Mouse (Mus musculus): ENCODE data around the gene Foxa1. TPM values are rescaled to one million over a fixed set of nuclear protein-coding genes. Genes with fewer than 3 reads are reported as not detected.

Gene Foxa1
- 3.8 and 4.2 TPM in 2 replicates for polyA plus RNA-seq (2016; fragmentation: Nextera tagmentation; extraction: Ambion mirVana)

GRCm38 (mm10) chr12:57546415-57547201, at the start of gene Foxa1:
Gene Foxa1, minus strand, starts transcription at chr12:57546916.
- Histone ChIP-seq H3K4me1 (peaks cover 30% of the 10 kb centered on the region), H3K9ac (replicated peaks) (peak within 1 kb of the TSS; percentile 76), H3K4me3 (peak within 1 kb of the TSS; percentile 52), H3K27ac (replicated peaks) (peak within 1 kb of the TSS; percentile 77), H3K4me2 (replicated peaks) (peak within 1 kb of the TSS; percentile 79), H3K36me3 (no peaks in the 10 kb centered on the region), H3K9me3 (no peaks in the 10 kb centered on the region), H3K27me3 (peaks cover 95% of the 10 kb centered on the region)
- 0% methylated on average over 32 of the region's 32 CpGs for WGBS
- no peak; the same call in 1 of the 2 replicates for ATAC-seq (ENCODE audit: low FRiP score, low read depth)

- H3K4me3 ChIP-seq = peak overlapping the region; percentile 54
- H3K27me3 ChIP-seq = peaks cover 46% of the 10 kb centered on the region
- peak overlapping the region; percentile 82 for H3K4me2 ChIP-seq (replicated peaks)
- H3K4me1 ChIP-seq = peaks cover 6% of the 10 kb centered on the region; the same call in 1 of the 2 replicates
- 2% methylated on average over 80 of the region's 81 CpGs for WGBS
- H3K27ac ChIP-seq (replicated peaks) = no peak overlapping the region
- H3K9ac ChIP-seq (replicated peaks) = peak overlapping the region; percentile 56
- ATAC-seq (ENCODE audit: low FRiP score, low read depth) = peak; percentile 91
- H3K9me3 ChIP-seq = no peaks in the 10 kb centered on the region
- no peaks in the 10 kb centered on the region for H3K36me3 ChIP-seq
These were observed 29.4 kb upstream of the Foxa1 start for GRCm38 (mm10) chr12:57575931-57576628.

GRCm38 (mm10) chr12:57572415-57572814, 25.7 kb upstream of the Foxa1 start:
- H3K27me3 ChIP-seq = peaks cover 41% of the 10 kb centered on the region
- no peak overlapping the region for H3K9ac ChIP-seq (replicated peaks)
- no peak overlapping the region for H3K27ac ChIP-seq (replicated peaks)
- no peak overlapping the region for H3K4me3 ChIP-seq
- H3K4me2 ChIP-seq (replicated peaks) = no peak overlapping the region
- H3K36me3 ChIP-seq = no peaks in the 10 kb centered on the region
- peaks cover 6% of the 10 kb centered on the region; the same call in 1 of the 2 replicates for H3K4me1 ChIP-seq
- ATAC-seq (ENCODE audit: low FRiP score, low read depth) = no peak
- H3K9me3 ChIP-seq = no peaks in the 10 kb centered on the region

- no peak overlapping the region for H3K27ac ChIP-seq (replicated peaks)
- H3K9me3 ChIP-seq = no peaks in the 10 kb centered on the region
- no peak overlapping the region for H3K9ac ChIP-seq (replicated peaks)
- no peak overlapping the region for H3K4me3 ChIP-seq
- peaks cover 6% of the 10 kb centered on the region; the same call in 1 of the 2 replicates for H3K4me1 ChIP-seq
- ATAC-seq (ENCODE audit: low FRiP score, low read depth) = no peak
- H3K36me3 ChIP-seq = no peaks in the 10 kb centered on the region
- H3K27me3 ChIP-seq = peaks cover 38% of the 10 kb centered on the region
- WGBS = 41% methylated on average over 9 of the region's 9 CpGs
- no peak overlapping the region for H3K4me2 ChIP-seq (replicated peaks)
These were observed 25.1 kb upstream of the Foxa1 start for GRCm38 (mm10) chr12:57571773-57572172.

GRCm38 (mm10) chr12:57563909-57564308, 17.2 kb upstream of the Foxa1 start, which contains the start of gene Ttc6:
Gene Ttc6, plus strand, starts transcription at chr12:57564113.
- Histone ChIP-seq H3K4me3 (no peak within 1 kb of the TSS), H3K9ac (replicated peaks) (no peak within 1 kb of the TSS), H3K36me3 (no peaks in the 10 kb centered on the region), H3K27me3 (no peaks in the 10 kb centered on the region), H3K9me3 (no peaks in the 10 kb centered on the region), H3K27ac (replicated peaks) (no peak within 1 kb of the TSS), H3K4me1 (no peaks in the 10 kb centered on the region), H3K4me2 (replicated peaks) (no peak within 1 kb of the TSS)
- WGBS = 73% methylated on average over 6 of the region's 6 CpGs
- no peak for ATAC-seq (ENCODE audit: low FRiP score, low read depth)

- no peak for ATAC-seq (ENCODE audit: low FRiP score, low read depth)
- Histone ChIP-seq H3K4me3 (no peak overlapping the region), H3K4me2 (replicated peaks) (no peak overlapping the region), H3K9ac (replicated peaks) (no peak overlapping the region), H3K9me3 (no peaks in the 10 kb centered on the region), H3K27me3 (peaks cover 69% of the 10 kb centered on the region), H3K27ac (replicated peaks) (no peak overlapping the region), H3K36me3 (no peaks in the 10 kb centered on the region), H3K4me1 (peaks cover 3% of the 10 kb centered on the region; the same call in 1 of the 2 replicates)
- WGBS = 50% methylated on average over 3 of the region's 3 CpGs
These were observed 7.4 kb upstream of the Foxa1 start for GRCm38 (mm10) chr12:57554091-57554490.

GRCm38 (mm10) chr12:57552286-57552685, 5.6 kb upstream of the Foxa1 start:
- Histone ChIP-seq H3K27me3 (peaks cover 87% of the 10 kb centered on the region), H3K36me3 (no peaks in the 10 kb centered on the region), H3K9ac (replicated peaks) (no peak overlapping the region), H3K4me1 (peaks cover 6% of the 10 kb centered on the region; the same call in 1 of the 2 replicates), H3K4me2 (replicated peaks) (no peak overlapping the region), H3K9me3 (no peaks in the 10 kb centered on the region), H3K4me3 (no peak overlapping the region), H3K27ac (replicated peaks) (no peak overlapping the region)
- ATAC-seq (ENCODE audit: low FRiP score, low read depth) = no peak
- WGBS = 7% methylated on average over 3 of the region's 3 CpGs

GRCm38 (mm10) chr12:57550881-57551280, 4.2 kb upstream of the Foxa1 start:
- ATAC-seq (ENCODE audit: low FRiP score, low read depth) = no peak
- H3K27ac ChIP-seq (replicated peaks) = no peak overlapping the region
- H3K4me2 ChIP-seq (replicated peaks) = no peak overlapping the region
- no peaks in the 10 kb centered on the region for H3K9me3 ChIP-seq
- H3K4me3 ChIP-seq = 0 out of 2 replicates have a peak overlapping the region, but pooled peaks have one; percentile 17
- no peak overlapping the region for H3K9ac ChIP-seq (replicated peaks)
- H3K36me3 ChIP-seq = no peaks in the 10 kb centered on the region
- peaks cover 13% of the 10 kb centered on the region for H3K4me1 ChIP-seq
- WGBS = under 1% methylated on average over 8 of the region's 8 CpGs
- peaks cover 98% of the 10 kb centered on the region for H3K27me3 ChIP-seq

GRCm38 (mm10) chr12:57550181-57550808, 3.6 kb upstream of the Foxa1 start:
- Histone ChIP-seq H3K27me3 (peaks cover 97% of the 10 kb centered on the region), H3K36me3 (no peaks in the 10 kb centered on the region), H3K4me3 (peak overlapping the region; percentile 17), H3K4me1 (peaks cover 17% of the 10 kb centered on the region), H3K4me2 (replicated peaks) (peak overlapping the region; percentile 26), H3K9me3 (no peaks in the 10 kb centered on the region), H3K27ac (replicated peaks) (no peak overlapping the region), H3K9ac (replicated peaks) (no peak overlapping the region)
- ATAC-seq (ENCODE audit: low FRiP score, low read depth) = no peak
- 1% methylated on average over 31 of the region's 31 CpGs for WGBS

GRCm38 (mm10) chr12:57549667-57550160, 3.0 kb upstream of the Foxa1 start:
- Histone ChIP-seq H3K27ac (replicated peaks) (no peak overlapping the region), H3K9me3 (no peaks in the 10 kb centered on the region), H3K27me3 (peaks cover 97% of the 10 kb centered on the region), H3K9ac (replicated peaks) (no peak overlapping the region), H3K4me2 (replicated peaks) (peak overlapping the region; percentile 26), H3K4me3 (peak overlapping the region; percentile 17), H3K36me3 (no peaks in the 10 kb centered on the region), H3K4me1 (peaks cover 19% of the 10 kb centered on the region)
- WGBS = 2% methylated on average over 15 of the region's 15 CpGs
- no peak for ATAC-seq (ENCODE audit: low FRiP score, low read depth)

- Histone ChIP-seq H3K36me3 (no peaks in the 10 kb centered on the region), H3K27ac (replicated peaks) (no peak overlapping the region), H3K9me3 (no peaks in the 10 kb centered on the region), H3K27me3 (peaks cover 97% of the 10 kb centered on the region), H3K4me1 (peaks cover 19% of the 10 kb centered on the region), H3K4me2 (replicated peaks) (peak overlapping the region; percentile 26), H3K9ac (replicated peaks) (no peak overlapping the region), H3K4me3 (peak overlapping the region; percentile 17)
- 3% methylated on average over 25 of the region's 25 CpGs for WGBS
- no peak for ATAC-seq (ENCODE audit: low FRiP score, low read depth)
These were observed 2.4 kb upstream of the Foxa1 start for GRCm38 (mm10) chr12:57548981-57549666.
